Comparison of ENCODE assay signal across 39 mouse cellular contexts in the genomic region with DNA sequence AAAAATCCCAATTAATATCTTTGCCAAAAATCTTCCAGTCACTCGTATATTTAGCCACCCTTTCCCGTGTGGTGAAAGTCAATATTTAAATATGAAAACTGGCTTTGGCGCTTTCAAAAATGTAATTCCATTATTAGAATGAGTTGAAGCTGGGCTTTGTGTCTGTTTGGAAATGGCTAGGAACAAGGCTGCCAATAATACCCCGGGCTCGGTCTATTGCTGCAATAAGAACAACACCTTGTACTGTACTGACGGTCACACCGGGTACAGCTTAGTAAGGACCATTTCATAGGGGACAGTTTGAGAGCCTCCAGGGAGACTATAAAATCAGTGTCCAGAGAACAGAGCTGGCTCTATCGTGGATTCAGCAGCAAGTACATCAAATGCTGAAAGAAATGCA. TPM values are rescaled to one million over a fixed set of nuclear protein-coding genes. Genes with fewer than 3 reads are reported as not detected.
"Had no signal": no experiment of that assay in that cellular context is flagged by ENCODE, and none has a peak within 500 bp of the region (broad histone marks: within the 10 kb centered on the region; RNA-seq: fewer than 3 reads in every experiment).

No protein-coding gene starts in this region.

- H3K4me1 ChIP-seq: embryonic facial prominence, embryonic 10.5 days; embryonic facial prominence, embryonic 12.5 days; embryonic facial prominence, embryonic 13.5 days; embryonic facial prominence, embryonic 15.5 days; forebrain, embryonic 10.5 days; forebrain, embryonic 12.5 days; forebrain, embryonic 13.5 days; forebrain, embryonic 15.5 days had no signal

- H3K9me3 ChIP-seq: embryonic facial prominence, embryonic 10.5 days; embryonic facial prominence, embryonic 12.5 days; embryonic facial prominence, embryonic 13.5 days; embryonic facial prominence, embryonic 15.5 days; forebrain, embryonic 10.5 days; forebrain, embryonic 12.5 days; forebrain, embryonic 13.5 days; forebrain, embryonic 15.5 days had no signal

- H3K27me3 ChIP-seq: embryonic facial prominence, embryonic 12.5 days; embryonic facial prominence, embryonic 13.5 days; embryonic facial prominence, embryonic 15.5 days; forebrain, embryonic 12.5 days; forebrain, embryonic 13.5 days; forebrain, embryonic 15.5 days had no signal

- ATAC-seq: forebrain, embryonic 13.5 days; forebrain, embryonic 14.5 days; forebrain, embryonic 15.5 days; forebrain, embryonic 16.5 days; forebrain, postnatal 0 days had no signal

- H3K36me3 ChIP-seq: embryonic facial prominence, embryonic 10.5 days; embryonic facial prominence, embryonic 12.5 days; embryonic facial prominence, embryonic 13.5 days; embryonic facial prominence, embryonic 15.5 days; forebrain, embryonic 10.5 days; forebrain, embryonic 12.5 days; forebrain, embryonic 15.5 days had no signal

- H3K9ac ChIP-seq: embryonic facial prominence, embryonic 12.5 days; embryonic facial prominence, embryonic 13.5 days; embryonic facial prominence, embryonic 15.5 days; forebrain, embryonic 12.5 days; forebrain, embryonic 13.5 days; forebrain, embryonic 15.5 days; forebrain, postnatal 0 days had no signal

- H3K4me3 ChIP-seq: embryonic facial prominence, embryonic 10.5 days; embryonic facial prominence, embryonic 12.5 days; embryonic facial prominence, embryonic 13.5 days; embryonic facial prominence, embryonic 15.5 days; erythroblast, embryonic 14.5 days; forebrain, embryonic 10.5 days; forebrain, embryonic 12.5 days; forebrain, embryonic 13.5 days; forebrain, embryonic 15.5 days; gastrocnemius, adult 2 months; heart, adult 2 months had no signal

- DNase-seq: cerebellum, adult 2 months; cerebellum, adult 8-10 months; cerebellum, adult 9-10 months; cerebellum, adult 9-11 months; cerebellum, postnatal 10 days; cerebellum, postnatal 14 days; cerebellum, postnatal 25 days; cerebellum, postnatal 36 days; embryo, embryonic 11 days; forebrain, postnatal 0 days; gastrocnemius, adult 2 months; gastrocnemius, postnatal 10 days; gastrocnemius, postnatal 14 days; gastrocnemius, postnatal 25 days; gastrocnemius, postnatal 36 days; heart, adult 18-20 months; heart, adult 2 months had no signal

- H3K27ac ChIP-seq: embryonic facial prominence, embryonic 10.5 days; embryonic facial prominence, embryonic 12.5 days; embryonic facial prominence, embryonic 13.5 days; embryonic facial prominence, embryonic 15.5 days; forebrain, embryonic 10.5 days; forebrain, embryonic 12.5 days; forebrain, embryonic 13.5 days; forebrain, embryonic 15.5 days; gastrocnemius, adult 2 months; heart, adult 2 months had no signal

- H3K4me2 ChIP-seq: embryonic facial prominence, embryonic 12.5 days; embryonic facial prominence, embryonic 13.5 days; embryonic facial prominence, embryonic 15.5 days; forebrain, embryonic 12.5 days; forebrain, embryonic 13.5 days; forebrain, embryonic 15.5 days had no signal

RNA-seq across cellular contexts. Expression of a gene that starts 17.6 kb away (rescaled TPM):
- total RNA-seq: common myeloid progenitor, adult 5-6 weeks; forebrain, postnatal 0 days; gastrocnemius, adult 18-20 months; gastrocnemius, adult 2 months; gastrocnemius, adult 8-10 months; gastrocnemius, postnatal 10 days; gastrocnemius, postnatal 14 days; gastrocnemius, postnatal 25 days; gastrocnemius, postnatal 36 days; gastrocnemius, postnatal 4 days; granulocyte monocyte progenitor cell, adult 5-6 weeks; heart, adult 18-20 months; heart, adult 2 months had no signal
- polyA plus RNA-seq: cerebellum, adult 2 months; cortical plate, adult 2 months; embryonic facial prominence, embryonic 10.5 days; embryonic facial prominence, embryonic 11.5 days; embryonic facial prominence, embryonic 12.5 days; embryonic facial prominence, embryonic 13.5 days; embryonic facial prominence, embryonic 14.5 days; embryonic facial prominence, embryonic 15.5 days; erythroblast, embryonic 14.5 days; forebrain, embryonic 10.5 days; forebrain, embryonic 11.5 days; forebrain, embryonic 12.5 days; forebrain, embryonic 13.5 days; forebrain, embryonic 14.5 days; forebrain, embryonic 16.5 days; forebrain, postnatal 0 days; frontal cortex, adult 2 months; gonadal fat pad, adult 2 months; heart, adult 2 months had no signal
